Mouse (Mus musculus) lung, adult 2 months (tissue): ENCODE results near the gene Grk3.

Source experiments
- CTCF ChIP-seq: fragments of 200-500 bp; IDR thresholded peaks from 2 replicates; pipeline ENCODE4 v1.5.1; 2011; ENCODE audit warnings: mild to moderate bottlenecking, low read length, control low read depth; ENCODE audit not compliant: insufficient read depth
- POLR2A ChIP-seq: fragments of 200-500 bp; IDR thresholded peaks from 2 replicates; pipeline ENCODE4 v1.6.1; 2011; ENCODE audit warnings: low read depth, mild to moderate bottlenecking, control low read depth, low read length, borderline replicate concordance; ENCODE audit errors: extremely low read depth

DNA sequence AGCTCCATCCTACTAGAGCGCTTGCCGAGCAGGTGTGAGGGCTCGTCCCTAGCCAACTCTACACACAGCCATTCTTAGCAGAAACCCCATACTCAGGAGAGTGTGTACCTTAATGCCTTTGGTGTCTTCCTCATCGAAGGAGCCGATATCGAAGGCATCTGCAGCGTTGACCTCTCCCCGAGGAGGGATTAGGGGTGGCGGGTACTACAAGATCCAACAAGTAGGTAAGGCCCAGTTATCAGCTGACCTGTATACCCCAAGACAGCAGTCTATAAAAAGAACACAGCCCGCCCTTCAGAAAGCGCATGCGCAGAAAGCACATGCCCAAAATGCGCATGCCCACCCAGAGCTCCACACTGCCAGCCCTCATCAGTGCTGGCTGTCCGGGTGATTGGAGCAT lies 91.8 kb downstream of the Grk3 start:
- no peak for TF ChIP-seq POLR2A
- no peak for TF ChIP-seq CTCF
